Mouse (Mus musculus): ENCODE results near the gene Plscr2. TPM values are rescaled to one million over a fixed set of nuclear protein-coding genes. Genes with fewer than 3 reads are reported as not detected.

The Plscr2 gene
- total and polyA plus RNA-seq, 3 experiments = 0.07 to 6.2 (median 2.6) TPM

DNA sequence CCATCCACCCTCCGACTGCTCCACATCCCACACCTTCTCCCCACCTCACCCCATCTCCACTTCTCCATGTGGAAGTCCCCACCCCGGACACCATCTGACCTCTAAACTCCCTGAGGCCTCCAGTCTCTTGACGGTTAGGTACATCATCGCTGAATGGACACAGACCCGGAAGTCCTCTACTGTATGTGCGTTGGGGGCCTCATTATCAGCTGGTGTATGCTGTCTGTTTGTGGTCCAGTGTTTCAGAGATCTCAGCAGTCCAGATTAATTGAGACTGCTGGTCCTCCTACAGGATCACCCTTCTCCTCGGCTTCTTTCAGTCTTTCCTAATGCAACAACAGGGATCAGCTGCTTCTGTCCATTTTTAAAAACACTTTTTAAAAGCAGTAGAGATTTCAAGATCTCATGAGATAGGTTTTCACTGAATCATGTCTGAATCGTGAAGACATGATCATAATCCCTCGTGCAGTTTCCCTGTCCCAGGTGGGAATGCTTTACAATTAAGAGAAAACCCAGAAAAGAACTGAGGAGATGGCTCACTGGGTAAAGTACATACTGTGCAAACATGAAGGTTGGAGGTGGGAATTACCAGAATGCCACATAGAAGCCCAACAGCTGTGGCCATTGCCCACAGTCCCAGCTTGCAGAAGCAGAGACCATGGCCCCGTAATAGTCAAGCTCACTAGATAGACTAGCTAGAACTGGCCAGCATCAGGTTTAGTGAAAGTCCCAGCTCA, 21.6 kb upstream of the Plscr2 start:
- TF ChIP-seq GATA1 (IDR thresholded peaks at IDR 0.05; ENCODE audit: borderline replicate concordance, low read length) (no peak), GATA2 (IDR thresholded peaks at IDR 0.05; ENCODE audit: borderline replicate concordance, low read depth, low read length) (no peak), TAL1 (conservative IDR thresholded peaks at IDR 0.05; ENCODE audit: low read depth, low read length) (no peak), CTCF (IDR thresholded peaks at IDR 0.05; ENCODE audit: low read depth, low read length) (no peak), POLR2AphosphoS5 (IDR thresholded peaks at IDR 0.05; ENCODE audit: insufficient replicate concordance, low read depth, low read length) (no peak)
- no peaks in the 10 kb centered on the region for H3K9me3 ChIP-seq (replicated peaks)
- ATAC-seq (ENCODE audit: extremely low read depth, insufficient number of reproducible peaks, low FRiP score, poor library complexity, severe bottlenecking) (no peak), DNase-seq (ENCODE audit: low spot score) (no peak)
- peaks cover 51% of the 10 kb centered on the region for H3K4me1 ChIP-seq (ENCODE audit: insufficient read depth, low read depth, low read length)
- no peaks in the 10 kb centered on the region for H3K27me3 ChIP-seq (ENCODE audit: insufficient read depth, low read length)
- H3K36me3 ChIP-seq (replicated peaks) = peaks cover 28% of the 10 kb centered on the region
- H3K4me3 ChIP-seq (ENCODE audit: low read depth, low read length) = no peak overlapping the region

DNA sequence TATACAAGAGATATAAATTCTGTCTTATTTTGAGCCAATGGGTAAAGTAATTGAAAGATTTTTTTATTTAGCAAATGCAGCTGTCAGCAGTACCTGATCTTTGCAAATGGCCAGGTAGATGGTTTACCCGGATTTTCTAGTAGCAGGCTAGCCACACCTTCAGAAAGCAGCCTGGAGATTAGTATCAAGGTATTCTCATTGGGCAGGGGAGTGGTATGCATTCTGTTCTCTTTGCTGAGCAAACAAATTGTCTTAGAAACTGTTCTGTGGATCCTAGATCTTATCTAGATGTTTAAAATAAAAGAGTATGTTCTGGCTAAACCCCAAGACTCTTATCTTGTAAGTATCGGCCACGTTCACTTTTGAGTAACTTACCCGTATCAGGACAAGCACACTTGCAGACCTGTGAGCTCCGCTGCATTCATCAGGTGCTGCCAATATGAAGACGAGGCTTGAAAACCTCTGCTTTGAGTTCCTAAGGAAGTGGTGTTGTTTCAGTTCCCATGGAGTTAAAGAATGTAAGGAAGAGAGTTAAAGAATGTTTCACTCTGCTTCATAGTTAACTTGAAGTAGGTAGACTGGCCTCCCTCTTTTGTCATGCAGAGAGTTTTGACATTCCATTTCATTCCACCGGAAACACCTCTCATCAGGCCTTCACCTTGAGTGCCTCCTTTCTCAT, 14.8 kb upstream of the Plscr2 start:
- Histone ChIP-seq H3K27me3 (ENCODE audit: insufficient read depth, low read length) (no peaks in the 10 kb centered on the region), H3K4me1 (ENCODE audit: insufficient read depth, low read depth, low read length) (peaks cover 35% of the 10 kb centered on the region), H3K4me3 (ENCODE audit: low read depth, low read length) (no peak overlapping the region), H3K36me3 (replicated peaks) (peaks cover 63% of the 10 kb centered on the region), H3K9me3 (replicated peaks) (no peaks in the 10 kb centered on the region)
- ATAC-seq (ENCODE audit: extremely low read depth, insufficient number of reproducible peaks, low FRiP score, poor library complexity, severe bottlenecking) = peak; percentile 74
- TF ChIP-seq GATA2 (IDR thresholded peaks at IDR 0.05; ENCODE audit: borderline replicate concordance, low read depth, low read length) (no peak), POLR2AphosphoS5 (IDR thresholded peaks at IDR 0.05; ENCODE audit: insufficient replicate concordance, low read depth, low read length) (no peak), GATA1 (IDR thresholded peaks at IDR 0.05; ENCODE audit: borderline replicate concordance, low read length) (no peak), CTCF (IDR thresholded peaks at IDR 0.05; ENCODE audit: low read depth, low read length) (no peak), TAL1 (conservative IDR thresholded peaks at IDR 0.05; ENCODE audit: low read depth, low read length) (no peak)
- DNase-seq (ENCODE audit: low spot score) = no peak

DNA sequence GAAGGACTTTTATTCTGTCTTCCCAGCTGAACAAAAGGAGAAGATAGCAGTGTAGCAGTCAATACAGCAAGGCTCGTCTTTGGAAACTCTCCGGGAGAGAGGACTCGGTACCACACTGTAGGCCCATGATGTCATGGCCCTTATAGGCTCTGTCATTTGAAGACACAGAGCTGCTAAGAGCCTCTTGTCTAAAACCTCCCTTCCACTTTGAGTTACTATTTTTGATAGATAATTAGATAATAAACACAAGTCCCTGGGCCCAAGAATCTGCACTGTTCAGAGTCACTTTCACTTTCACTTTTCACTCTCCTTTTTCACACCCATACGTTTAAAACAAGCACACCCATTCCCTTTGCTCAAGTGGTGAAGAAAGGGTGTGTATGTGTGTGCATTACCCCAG, 9.7 kb upstream of the Plscr2 start:
- Histone ChIP-seq H3K9me3 (replicated peaks) (no peaks in the 10 kb centered on the region), H3K36me3 (replicated peaks) (peaks cover 88% of the 10 kb centered on the region), H3K27me3 (ENCODE audit: insufficient read depth, low read length) (no peaks in the 10 kb centered on the region), H3K4me1 (ENCODE audit: insufficient read depth, low read depth, low read length) (peaks cover 30% of the 10 kb centered on the region), H3K4me3 (ENCODE audit: low read depth, low read length) (peak overlapping the region; percentile 30; the same call in 1 of the 2 replicates)
- TF ChIP-seq TAL1 (conservative IDR thresholded peaks at IDR 0.05; ENCODE audit: low read depth, low read length) (no peak), CTCF (IDR thresholded peaks at IDR 0.05; ENCODE audit: low read depth, low read length) (no peak), POLR2AphosphoS5 (IDR thresholded peaks at IDR 0.05; ENCODE audit: insufficient replicate concordance, low read depth, low read length) (no peak), GATA1 (IDR thresholded peaks at IDR 0.05; ENCODE audit: borderline replicate concordance, low read length) (no peak), GATA2 (IDR thresholded peaks at IDR 0.05; ENCODE audit: borderline replicate concordance, low read depth, low read length) (no peak)
- DNase-seq (ENCODE audit: low spot score) (no peak), ATAC-seq (ENCODE audit: extremely low read depth, insufficient number of reproducible peaks, low FRiP score, poor library complexity, severe bottlenecking) (peak; percentile 28; the same call in 1 of the 2 replicates)

DNA sequence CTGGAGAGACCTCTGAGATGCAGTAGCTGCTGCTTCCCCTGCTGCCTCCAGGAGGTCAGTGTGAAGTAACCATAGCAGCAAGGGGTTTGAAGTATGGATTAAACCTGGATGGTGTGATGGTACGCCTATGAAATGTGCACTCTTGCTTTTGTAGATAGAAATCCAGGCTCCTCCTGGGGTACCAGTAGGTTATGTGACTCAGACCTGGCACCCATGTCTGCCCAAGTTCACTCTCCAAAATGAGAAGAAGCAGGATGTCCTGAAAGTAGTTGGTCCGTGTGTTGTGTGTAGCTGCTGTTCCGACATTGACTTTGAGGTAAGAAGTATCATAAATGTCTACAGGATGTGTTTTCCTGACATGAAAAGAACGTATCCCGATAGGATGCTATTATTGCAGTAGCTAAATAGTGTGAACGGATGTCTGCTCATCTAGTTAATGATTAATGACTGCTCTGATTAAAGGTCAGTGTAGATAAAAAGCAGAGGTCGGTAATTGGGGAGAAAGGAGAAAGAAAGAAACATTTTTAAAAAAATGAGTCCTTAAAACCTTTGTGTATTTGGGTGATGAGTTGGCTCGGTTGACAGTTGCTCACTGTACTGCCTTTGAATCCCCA, 8.7 kb upstream of the Plscr2 start:
- Histone ChIP-seq H3K36me3 (replicated peaks) (peaks cover 86% of the 10 kb centered on the region), H3K4me3 (ENCODE audit: low read depth, low read length) (no peak overlapping the region), H3K9me3 (replicated peaks) (no peaks in the 10 kb centered on the region), H3K27me3 (ENCODE audit: insufficient read depth, low read length) (no peaks in the 10 kb centered on the region), H3K4me1 (ENCODE audit: insufficient read depth, low read depth, low read length) (peaks cover 28% of the 10 kb centered on the region)
- DNase-seq (ENCODE audit: low spot score) (no peak), ATAC-seq (ENCODE audit: extremely low read depth, insufficient number of reproducible peaks, low FRiP score, poor library complexity, severe bottlenecking) (no peak)
- TF ChIP-seq CTCF (IDR thresholded peaks at IDR 0.05; ENCODE audit: low read depth, low read length) (no peak), POLR2AphosphoS5 (IDR thresholded peaks at IDR 0.05; ENCODE audit: insufficient replicate concordance, low read depth, low read length) (no peak), GATA2 (IDR thresholded peaks at IDR 0.05; ENCODE audit: borderline replicate concordance, low read depth, low read length) (no peak), TAL1 (conservative IDR thresholded peaks at IDR 0.05; ENCODE audit: low read depth, low read length) (no peak), GATA1 (IDR thresholded peaks at IDR 0.05; ENCODE audit: borderline replicate concordance, low read length) (no peak)

DNA sequence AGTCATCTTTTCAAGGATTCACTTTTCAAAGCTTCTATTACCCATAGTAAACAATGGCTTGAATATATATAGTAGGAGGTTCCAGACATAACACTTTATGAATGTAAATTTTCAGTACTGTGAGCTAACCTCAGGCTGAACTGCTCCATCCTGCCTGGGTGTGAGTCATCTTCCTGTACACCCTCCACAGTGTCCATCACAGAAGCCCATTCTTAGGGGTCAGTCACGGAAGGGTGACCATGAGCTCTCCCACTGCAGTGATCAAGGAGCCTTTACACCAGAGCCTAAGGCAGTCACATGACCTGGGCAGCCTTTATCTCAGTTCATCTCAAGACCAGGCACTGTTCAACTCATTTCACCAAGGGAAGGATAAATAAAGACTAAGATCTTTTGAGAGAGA, 7.7 kb upstream of the Plscr2 start:
- H3K4me3 ChIP-seq (ENCODE audit: low read depth, low read length) = no peak overlapping the region
- H3K27me3 ChIP-seq (ENCODE audit: insufficient read depth, low read length) = no peaks in the 10 kb centered on the region
- no peaks in the 10 kb centered on the region for H3K9me3 ChIP-seq (replicated peaks)
- no peak for ATAC-seq (ENCODE audit: extremely low read depth, insufficient number of reproducible peaks, low FRiP score, poor library complexity, severe bottlenecking)
- H3K4me1 ChIP-seq (ENCODE audit: insufficient read depth, low read depth, low read length) = peaks cover 32% of the 10 kb centered on the region
- no peak for TF ChIP-seq CTCF (IDR thresholded peaks at IDR 0.05; ENCODE audit: low read depth, low read length)
- TF ChIP-seq TAL1 (conservative IDR thresholded peaks at IDR 0.05; ENCODE audit: low read depth, low read length) = no peak
- no peak for TF ChIP-seq POLR2AphosphoS5 (IDR thresholded peaks at IDR 0.05; ENCODE audit: insufficient replicate concordance, low read depth, low read length)
- no peak for TF ChIP-seq GATA1 (IDR thresholded peaks at IDR 0.05; ENCODE audit: borderline replicate concordance, low read length)
- no peak for TF ChIP-seq GATA2 (IDR thresholded peaks at IDR 0.05; ENCODE audit: borderline replicate concordance, low read depth, low read length)
- DNase-seq (ENCODE audit: low spot score) = no peak
- H3K36me3 ChIP-seq (replicated peaks) = peaks cover 82% of the 10 kb centered on the region
